Mouse (Mus musculus) liver, adult 2 months (tissue): ENCODE data around the gene BC030500. TPM values are rescaled to one million over a fixed set of nuclear protein-coding genes. Genes with fewer than 3 reads are reported as not detected.

Source experiments
- DNase-seq: peaks from one replicate; pipeline ENCODE4 v3.0.0-alpha.2; 2011; ENCODE audit warnings: low read depth, low spot score; ENCODE audit errors: extremely low read depth
- H3K27ac ChIP-seq: fragments of 200-500 bp; replicated peaks from 2 replicates; pipeline ENCODE4 v1.5.1; 2012; ENCODE audit warnings: low read depth, mild to moderate bottlenecking, control low read depth, inconsistent platforms, low read length; ENCODE audit not compliant: insufficient read depth
- H3K27me3 ChIP-seq: fragments of 200-500 bp; 2 replicates; pipeline ENCODE4 v1.6.1; 2012; ENCODE audit warnings: mild to moderate bottlenecking, moderate library complexity, low read length, inconsistent platforms; ENCODE audit not compliant: control insufficient read depth, insufficient read depth
- H3K36me3 ChIP-seq: fragments of 200-500 bp; 2 replicates; pipeline ENCODE4 v1.6.1; 2012; ENCODE audit warnings: low read length, inconsistent platforms; ENCODE audit not compliant: control insufficient read depth, insufficient read depth
- H3K4me1 ChIP-seq: fragments of 200-500 bp; 2 replicates; pipeline ENCODE4 v1.6.1; 2011; ENCODE audit warnings: low read length; ENCODE audit not compliant: control insufficient read depth, insufficient read depth
- H3K4me3 ChIP-seq: fragments of 200-500 bp; 2 replicates; pipeline ENCODE4 v1.5.1; 2011; ENCODE audit warnings: low read depth, mild to moderate bottlenecking, control low read depth, low read length, moderate library complexity; ENCODE audit not compliant: insufficient read depth
- H3K79me2 ChIP-seq: fragments of 200-500 bp; 2 replicates; pipeline ENCODE4 v1.6.1; 2012; ENCODE audit warnings: inconsistent platforms, mild to moderate bottlenecking, low read length, moderate library complexity; ENCODE audit not compliant: control insufficient read depth, insufficient read depth
- H3K9ac ChIP-seq: fragments of 200-500 bp; 2 replicates; pipeline ENCODE4 v1.6.1; 2012; ENCODE audit warnings: low read depth, mild to moderate bottlenecking, control low read depth, inconsistent platforms, low read length
- CTCF ChIP-seq: fragments of 200-500 bp; IDR thresholded peaks from 2 replicates; pipeline ENCODE4 v1.5.1; 2011; ENCODE audit warnings: low read depth, low read length, control low read depth
- POLR2A ChIP-seq: fragments of 200-500 bp; IDR thresholded peaks from 2 replicates; pipeline ENCODE4 v1.6.1; 2011; ENCODE audit warnings: low read length, control low read depth; ENCODE audit not compliant: insufficient read depth; ENCODE audit errors: extremely low read depth
- WGBS: fragments of 180-500 bp; shearing (Covaris S2); methylation state at CpG from one replicate; pipeline ENCODE4 v1.1.7; 2018; 5-methylcytosine and 5-hydroxymethylcytosine counted together
- polyA plus RNA-seq: library from polyadenylated mRNA; depleted of rRNA; stranded (reverse); fragments of >200 nt; gene quantifications from 2 replicates; pipeline ENCODE4 v1.2.3, GENCODE M21; 2012; rRNA removed
- total RNA-seq: library from RNA; depleted of rRNA; stranded (reverse); fragments of >200 nt; gene quantifications from 2 replicates; pipeline ENCODE4 v1.2.3, GENCODE M21; 2014; rRNA removed

The BC030500 gene
- total and polyA plus RNA-seq, 2 experiments, result not detected

DNA sequence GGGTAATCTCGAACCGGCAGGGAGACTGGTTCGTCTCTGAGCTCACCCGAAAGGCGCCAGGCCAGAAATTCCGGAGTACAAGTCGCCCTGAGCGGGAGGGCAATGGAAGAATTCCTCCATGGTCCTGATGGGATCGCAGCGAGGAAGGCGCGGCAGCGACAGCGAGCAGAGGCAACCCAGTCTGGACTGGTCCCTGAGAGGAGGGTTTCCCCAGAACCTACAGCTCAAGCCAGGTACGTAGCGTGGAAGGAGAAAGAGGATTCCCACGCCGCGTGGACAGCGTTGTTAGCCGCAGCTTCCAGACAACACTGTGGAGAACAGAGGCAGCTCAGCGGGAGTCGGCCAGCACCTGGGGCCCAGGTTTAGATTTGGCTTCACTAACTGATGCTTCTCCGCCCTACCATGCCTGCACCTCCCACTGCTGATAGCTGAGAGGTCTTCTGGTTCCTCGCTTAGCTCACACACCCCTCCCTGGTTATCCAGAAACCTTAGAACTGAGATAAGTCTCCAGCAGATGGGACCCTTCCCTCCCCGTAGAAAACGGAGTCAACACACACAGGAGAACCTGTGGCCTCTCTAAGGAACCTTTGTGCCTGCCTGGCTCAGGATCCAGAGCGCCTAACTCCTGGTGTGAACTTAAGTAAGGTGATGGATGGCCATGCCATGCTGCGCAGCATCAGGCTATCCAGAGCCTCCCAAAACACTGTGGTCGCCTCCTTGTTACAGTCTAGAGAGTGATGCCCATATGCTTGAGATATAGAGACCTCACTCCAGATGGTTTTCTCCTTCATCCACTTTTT, 1.5 kb downstream of the BC030500 start:
- Histone ChIP-seq H3K4me1 (no peaks in the 10 kb centered on the region), H3K9ac (no peak overlapping the region), H3K4me3 (no peak overlapping the region), H3K27me3 (peaks cover 5% of the 10 kb centered on the region; the same call in 1 of the 2 replicates), H3K27ac (no peak overlapping the region), H3K79me2 (no peaks in the 10 kb centered on the region), H3K36me3 (no peaks in the 10 kb centered on the region)
- TF ChIP-seq CTCF, result no peak
- no peak for TF ChIP-seq POLR2A
- WGBS, result 3% methylated on average over 30 of the region's 30 CpGs
- DNase-seq, result no peak

DNA sequence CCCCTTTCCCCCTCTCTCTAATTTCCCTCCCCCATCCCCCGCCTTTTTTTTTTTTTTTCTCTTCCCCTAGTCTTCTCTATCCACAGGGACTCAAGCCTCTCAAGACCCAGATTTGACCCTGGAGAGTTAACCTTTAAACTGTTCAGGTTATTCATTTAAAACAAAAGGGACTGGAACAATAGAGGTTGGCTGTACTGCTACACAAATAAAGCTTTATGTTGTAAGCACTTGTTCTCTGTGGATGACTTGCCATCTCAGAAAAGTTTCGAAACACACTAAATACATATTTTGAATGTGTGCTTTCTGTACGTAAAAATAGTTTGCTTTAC, 2.0 kb downstream of the BC030500 start:
- Histone ChIP-seq H3K9ac (no peak overlapping the region), H3K4me1 (no peaks in the 10 kb centered on the region), H3K36me3 (no peaks in the 10 kb centered on the region), H3K27ac (no peak overlapping the region), H3K4me3 (no peak overlapping the region), H3K79me2 (no peaks in the 10 kb centered on the region), H3K27me3 (peaks cover 5% of the 10 kb centered on the region; the same call in 1 of the 2 replicates)
- 48% methylated on average over 3 of the region's 3 CpGs for WGBS
- TF ChIP-seq POLR2A (no peak), CTCF (no peak)
- DNase-seq, result no peak

DNA sequence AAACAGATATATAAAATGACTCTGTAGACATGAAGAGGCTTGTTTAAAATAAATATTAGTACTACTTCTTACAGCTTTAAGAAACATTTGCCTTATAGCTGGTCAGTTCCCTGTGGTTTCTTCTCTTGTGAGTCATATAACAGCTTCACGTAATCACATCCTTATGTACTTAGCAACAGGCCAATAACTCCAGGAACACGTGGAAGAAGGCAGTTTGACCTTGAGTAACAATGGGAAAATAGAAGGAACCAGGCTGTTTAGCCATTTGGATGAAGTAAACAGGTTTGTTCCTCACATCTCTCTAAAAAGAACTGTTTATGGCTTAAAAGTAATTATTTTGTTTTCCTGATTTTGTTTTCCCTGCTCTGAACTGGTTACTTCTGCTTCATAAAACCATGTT, 3.6 kb downstream of the BC030500 start:
- TF ChIP-seq POLR2A (no peak), CTCF (no peak)

DNA sequence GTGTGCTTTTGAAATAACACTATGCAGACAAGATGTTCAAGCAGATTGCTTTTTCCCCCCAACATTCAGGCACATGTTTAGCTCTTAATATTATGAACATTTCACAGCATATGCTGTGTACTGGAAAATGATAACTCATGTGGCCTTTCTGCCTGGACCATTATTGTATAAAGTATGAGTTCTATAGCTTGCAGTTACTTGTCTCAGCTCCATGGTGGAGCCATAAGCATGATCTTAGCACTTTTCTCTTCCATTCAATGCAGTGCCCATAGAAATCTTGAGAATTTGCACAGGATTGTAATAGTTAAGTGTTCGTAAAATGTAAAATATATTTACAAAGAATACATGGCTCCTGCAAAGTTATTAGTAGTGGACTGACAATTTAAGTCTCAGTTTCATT, 19.5 kb downstream of the BC030500 start:
- no peak for DNase-seq
- Histone ChIP-seq H3K4me3 (no peak overlapping the region), H3K27me3 (no peaks in the 10 kb centered on the region), H3K9ac (no peak overlapping the region), H3K27ac (no peak overlapping the region), H3K4me1 (no peaks in the 10 kb centered on the region), H3K36me3 (no peaks in the 10 kb centered on the region), H3K79me2 (no peaks in the 10 kb centered on the region)
- TF ChIP-seq POLR2A, result no peak
- no peak for TF ChIP-seq CTCF
- 68% methylated on average over 1 of the region's 1 CpGs for WGBS

More for the DNA sequence above, 3.6 kb downstream of the BC030500 start:
- DNase-seq, result no peak
- Histone ChIP-seq H3K4me1 (no peaks in the 10 kb centered on the region), H3K9ac (no peak overlapping the region), H3K79me2 (no peaks in the 10 kb centered on the region), H3K36me3 (no peaks in the 10 kb centered on the region), H3K27ac (no peak overlapping the region), H3K27me3 (peaks cover 5% of the 10 kb centered on the region; the same call in 1 of the 2 replicates), H3K4me3 (no peak overlapping the region)
- WGBS, result 52% methylated on average over 2 of the region's 2 CpGs

DNA sequence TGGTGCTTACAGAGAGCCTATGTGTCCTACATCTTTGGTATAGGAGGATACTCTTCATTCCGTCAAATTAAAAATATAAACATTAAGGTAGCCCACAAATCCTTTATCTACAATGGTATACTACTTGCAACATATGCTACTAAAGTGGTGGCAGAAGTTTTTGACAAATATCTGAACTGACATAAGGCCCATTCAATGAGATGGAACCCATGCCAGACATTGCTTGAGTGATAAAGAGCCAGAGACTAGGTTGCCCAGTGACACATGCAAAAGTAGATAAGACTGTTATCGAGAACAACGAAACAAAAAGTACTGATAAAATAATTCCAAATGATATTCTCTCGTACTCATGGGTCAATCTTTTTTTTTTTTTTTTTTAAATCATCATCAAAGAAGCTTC, 32.2 kb downstream of the BC030500 start:
- no peak for DNase-seq
- 86% methylated on average over 4 of the region's 4 CpGs for WGBS
- Histone ChIP-seq H3K27me3 (no peaks in the 10 kb centered on the region), H3K79me2 (no peaks in the 10 kb centered on the region), H3K4me1 (no peaks in the 10 kb centered on the region), H3K36me3 (no peaks in the 10 kb centered on the region), H3K9ac (no peak overlapping the region), H3K4me3 (no peak overlapping the region), H3K27ac (no peak overlapping the region)
- TF ChIP-seq POLR2A (no peak), CTCF (no peak)

DNA sequence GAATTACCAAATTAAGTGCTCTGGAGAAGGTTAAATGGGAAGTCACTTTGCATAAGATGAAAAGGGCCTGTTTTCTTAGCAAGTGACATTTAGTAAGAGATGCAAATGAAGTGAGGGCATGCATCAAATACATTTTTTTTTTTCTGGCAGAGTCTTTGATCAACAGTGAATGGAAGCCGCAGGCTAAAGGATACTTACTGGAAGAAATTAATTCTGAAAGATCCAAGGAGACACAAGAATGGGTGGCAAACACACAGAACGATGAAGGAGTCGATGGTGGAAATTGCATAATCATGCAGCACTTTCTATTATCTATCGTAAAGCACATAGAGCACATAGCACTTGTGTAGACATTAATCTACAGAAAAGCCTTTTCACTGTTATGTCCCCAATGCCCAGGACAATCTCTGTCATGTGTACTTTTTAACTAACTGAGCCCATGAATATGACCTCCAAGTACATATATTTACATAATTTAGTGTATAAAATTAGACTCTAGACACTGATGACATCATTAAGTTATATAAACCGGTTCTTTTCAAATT, 45.7 kb downstream of the BC030500 start:
- H3K9ac ChIP-seq, result no peak overlapping the region
- no peak for TF ChIP-seq POLR2A
- no peak for TF ChIP-seq CTCF
- no peak overlapping the region for H3K27ac ChIP-seq
- no peaks in the 10 kb centered on the region for H3K79me2 ChIP-seq
- H3K4me1 ChIP-seq, result no peaks in the 10 kb centered on the region
- H3K36me3 ChIP-seq, result no peaks in the 10 kb centered on the region
- H3K4me3 ChIP-seq, result no peak overlapping the region
- H3K27me3 ChIP-seq, result no peaks in the 10 kb centered on the region
- 82% methylated on average over 5 of the region's 5 CpGs for whole genome bisulfite sequencing
- DNase-seq, result no peak

Other genes starting within 250 kb of the BC030500 start
- not detected in 2 replicates for gene Galntl6, start 885 bp downstream of the BC030500 start, total RNA-seq
- not detected in 2 replicates for gene Galntl6, start 885 bp downstream of the BC030500 start, polyA plus RNA-seq